Mouse (Mus musculus) heart, adult 8-10 months (tissue): ENCODE data around the gene Rps6ka5. TPM values are rescaled to one million over a fixed set of nuclear protein-coding genes. Genes with fewer than 3 reads are reported as not detected.

Source experiments
- DNase-seq: peaks from one replicate; pipeline ENCODE4 v3.0.0; 2022; ENCODE audit warnings: low spot score
- total RNA-seq, 4 experiments: library from RNA; stranded (reverse); gene quantifications; 2 replicates each; pipeline ENCODE4 v1.2.4; 2022

Rps6ka5 gene
- total RNA-seq, 4 experiments from 2014 or later: 9.9 to 14.3 (median 12.0) TPM

- DNase-seq: no peak
Observed at GRCm38 (mm10) chr12:100530871-100531270, 195.9 kb downstream of the Rps6ka5 start.

GRCm38 (mm10) chr12:100529651-100530050 is 197.1 kb downstream of the Rps6ka5 start:
- DNase-seq: no peak

GRCm38 (mm10) chr12:100529172-100529571 is 197.6 kb downstream of the Rps6ka5 start:
- peak; percentile 78 for DNase-seq

GRCm38 (mm10) chr12:100528246-100528645 is 198.5 kb downstream of the Rps6ka5 start:
- no peak for DNase-seq

GRCm38 (mm10) chr12:100527753-100528152 is 199.0 kb downstream of the Rps6ka5 start:
- DNase-seq: peak; percentile 90

GRCm38 (mm10) chr12:100527241-100527640 is 199.5 kb downstream of the Rps6ka5 start:
- no peak for DNase-seq

- DNase-seq: no peak
Observed at GRCm38 (mm10) chr12:100525939-100526338, 200.8 kb downstream of the Rps6ka5 start.

- DNase-seq: peak; percentile 24
Observed at GRCm38 (mm10) chr12:100520794-100521186, 206.0 kb downstream of the Rps6ka5 start, which contains the start of gene Ttc7b. Gene Ttc7b (minus strand): TSS chr12:100520826.

- peak; percentile 29 for DNase-seq
Observed at GRCm38 (mm10) chr12:100520077-100520793, 206.5 kb downstream of the Rps6ka5 start.

GRCm38 (mm10) chr12:100519684-100520076 is 207.1 kb downstream of the Rps6ka5 start:
- peak; percentile 35 for DNase-seq

GRCm38 (mm10) chr12:100517371-100517770 is 209.4 kb downstream of the Rps6ka5 start:
- peak; percentile 31 for DNase-seq

GRCm38 (mm10) chr12:100516161-100516838 is 210.5 kb downstream of the Rps6ka5 start:
- no peak for DNase-seq

GRCm38 (mm10) chr12:100515493-100515892 is 211.3 kb downstream of the Rps6ka5 start:
- no peak for DNase-seq

GRCm38 (mm10) chr12:100514611-100515010 is 212.2 kb downstream of the Rps6ka5 start:
- no peak for DNase-seq

GRCm38 (mm10) chr12:100513131-100513530 is 213.7 kb downstream of the Rps6ka5 start:
- no peak for DNase-seq

GRCm38 (mm10) chr12:100512641-100513040 is 214.1 kb downstream of the Rps6ka5 start:
- no peak for DNase-seq

- DNase-seq: no peak
Observed at GRCm38 (mm10) chr12:100509615-100510282, 217.0 kb downstream of the Rps6ka5 start.

GRCm38 (mm10) chr12:100508668-100509067 is 218.1 kb downstream of the Rps6ka5 start:
- peak; percentile 52 for DNase-seq

- DNase-seq: no peak
Observed at GRCm38 (mm10) chr12:100505484-100505883, 221.3 kb downstream of the Rps6ka5 start.

GRCm38 (mm10) chr12:100504585-100504984 is 222.2 kb downstream of the Rps6ka5 start:
- DNase-seq: no peak

- no peak for DNase-seq
Observed at GRCm38 (mm10) chr12:100503659-100504058, 223.1 kb downstream of the Rps6ka5 start.

GRCm38 (mm10) chr12:100502544-100502943 is 224.2 kb downstream of the Rps6ka5 start:
- no peak for DNase-seq
